Comparison of ENCODE assay signal across 28 mouse cellular contexts in the genomic region with DNA sequence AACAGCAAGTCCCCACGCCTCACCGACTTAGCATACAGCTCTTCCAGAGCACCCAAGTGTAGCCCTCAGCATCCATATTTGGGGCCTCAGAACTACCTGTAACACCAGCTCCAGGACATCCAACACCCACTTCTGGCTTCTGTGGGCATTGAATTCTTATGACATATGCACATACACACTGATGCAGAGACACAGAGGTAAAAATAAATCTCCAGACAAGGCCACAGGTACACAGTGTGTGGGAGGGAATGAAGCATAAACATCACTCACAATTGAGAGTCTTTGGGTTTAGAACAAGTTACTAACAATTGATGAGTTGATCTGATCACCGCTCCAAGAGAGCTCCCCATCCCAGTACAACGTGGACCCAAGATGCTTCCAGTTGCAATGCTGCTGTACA.
"Had no signal": no experiment of that assay in that cellular context is flagged by ENCODE, and none has a peak within 500 bp of the region (broad histone marks: within the 10 kb centered on the region; RNA-seq: fewer than 3 reads in every experiment).

No protein-coding gene starts in this region.

- DNase-seq: cerebellum, adult 2 months; cerebellum, adult 8-10 months; cerebellum, adult 9-10 months; cerebellum, adult 9-11 months; cerebellum, postnatal 10 days; cerebellum, postnatal 14 days; cerebellum, postnatal 25 days; cerebellum, postnatal 36 days; embryo, embryonic 11 days; forebrain, postnatal 0 days; gastrocnemius, adult 2 months; gastrocnemius, postnatal 10 days; gastrocnemius, postnatal 14 days; gastrocnemius, postnatal 25 days; gastrocnemius, postnatal 36 days; heart, adult 18-20 months; heart, adult 2 months had no signal

- ATAC-seq: forebrain, embryonic 13.5 days; forebrain, embryonic 14.5 days; forebrain, embryonic 15.5 days; forebrain, embryonic 16.5 days; forebrain, postnatal 0 days had no signal

- H3K27me3 ChIP-seq: embryonic facial prominence, embryonic 12.5 days; embryonic facial prominence, embryonic 13.5 days; embryonic facial prominence, embryonic 15.5 days; forebrain, embryonic 12.5 days; forebrain, embryonic 13.5 days; forebrain, embryonic 15.5 days had no signal

- H3K4me2 ChIP-seq: embryonic facial prominence, embryonic 12.5 days; embryonic facial prominence, embryonic 13.5 days; embryonic facial prominence, embryonic 15.5 days; forebrain, embryonic 12.5 days; forebrain, embryonic 13.5 days; forebrain, embryonic 15.5 days had no signal

- H3K27ac ChIP-seq: embryonic facial prominence, embryonic 10.5 days; embryonic facial prominence, embryonic 12.5 days; embryonic facial prominence, embryonic 13.5 days; embryonic facial prominence, embryonic 15.5 days; forebrain, embryonic 10.5 days; forebrain, embryonic 12.5 days; forebrain, embryonic 13.5 days; forebrain, embryonic 15.5 days; gastrocnemius, adult 2 months; heart, adult 2 months had no signal

- H3K9me3 ChIP-seq: embryonic facial prominence, embryonic 10.5 days; embryonic facial prominence, embryonic 12.5 days; embryonic facial prominence, embryonic 13.5 days; embryonic facial prominence, embryonic 15.5 days; forebrain, embryonic 10.5 days; forebrain, embryonic 12.5 days; forebrain, embryonic 13.5 days; forebrain, embryonic 15.5 days had no signal

- H3K4me3 ChIP-seq: embryonic facial prominence, embryonic 10.5 days; embryonic facial prominence, embryonic 12.5 days; embryonic facial prominence, embryonic 13.5 days; embryonic facial prominence, embryonic 15.5 days; erythroblast, embryonic 14.5 days; forebrain, embryonic 10.5 days; forebrain, embryonic 12.5 days; forebrain, embryonic 13.5 days; forebrain, embryonic 15.5 days; gastrocnemius, adult 2 months; heart, adult 2 months had no signal

- H3K9ac ChIP-seq: embryonic facial prominence, embryonic 12.5 days; embryonic facial prominence, embryonic 13.5 days; embryonic facial prominence, embryonic 15.5 days; forebrain, embryonic 12.5 days; forebrain, embryonic 13.5 days; forebrain, embryonic 15.5 days; forebrain, postnatal 0 days had no signal

- H3K4me1 ChIP-seq: embryonic facial prominence, embryonic 12.5 days; embryonic facial prominence, embryonic 13.5 days; embryonic facial prominence, embryonic 15.5 days; forebrain, embryonic 15.5 days had no signal

- H3K36me3 ChIP-seq: embryonic facial prominence, embryonic 10.5 days; embryonic facial prominence, embryonic 12.5 days; embryonic facial prominence, embryonic 13.5 days; embryonic facial prominence, embryonic 15.5 days; forebrain, embryonic 10.5 days; forebrain, embryonic 12.5 days; forebrain, embryonic 15.5 days had no signal
